Mouse (Mus musculus) erythroid progenitor cell, adult 5-6 weeks (primary cell): ENCODE measurements at regions not wholly inside any gene's neighbourhood (a gene's known extent, or its start where the extent isn't known, plus 50 kb on each side); places are given as distances from the start of the nearest gene placed in this dataset.
"Not testable (repeated sequence)": the region's sequence is repeated elsewhere in the genome, so short reads cannot be mapped to it uniquely, and the experiment has no call there.

Experiments used
- ATAC-seq: replicated peaks from 2 replicates; pipeline ENCODE4 v1.8.0; 2016; ENCODE audit warnings: moderate number of reproducible peaks, mild to moderate bottlenecking, moderate TSS enrichment, inconsistent platforms; ENCODE audit not compliant: poor library complexity, low FRiP score, severe bottlenecking

- ATAC-seq: no peak
Measured at GRCm38 (mm10) chr11:111897001-111897400, 831.0 kb downstream of the Kcnj2 start.

- ATAC-seq: no peak
Measured at GRCm38 (mm10) chr11:111904086-111904485, 838.1 kb downstream of the Kcnj2 start.

- ATAC-seq: no peak
Measured at GRCm38 (mm10) chr11:111913891-111914290, 847.9 kb downstream of the Kcnj2 start.

- ATAC-seq: no peak
Measured at GRCm38 (mm10) chr11:111926336-111926735, 855.7 kb upstream of the Sox9 start.

GRCm38 (mm10) chr11:111929366-111929765 lies 852.7 kb upstream of the Sox9 start:
- no peak for ATAC-seq

- ATAC-seq: no peak
Measured at GRCm38 (mm10) chr11:111932052-111932451, 850.0 kb upstream of the Sox9 start.

- ATAC-seq: no peak
Measured at GRCm38 (mm10) chr11:111944282-111944681, 837.7 kb upstream of the Sox9 start.

GRCm38 (mm10) chr11:111945806-111946205 lies 836.2 kb upstream of the Sox9 start:
- ATAC-seq: no peak

- ATAC-seq: no peak
Measured at GRCm38 (mm10) chr11:111947671-111948070, 834.4 kb upstream of the Sox9 start.

GRCm38 (mm10) chr11:111953421-111953820 lies 828.6 kb upstream of the Sox9 start:
- ATAC-seq: no peak

GRCm38 (mm10) chr11:111957721-111958287 lies 824.2 kb upstream of the Sox9 start:
- no peak for ATAC-seq

GRCm38 (mm10) chr11:111961047-111961837 lies 820.8 kb upstream of the Sox9 start:
- ATAC-seq: no peak

- no peak for ATAC-seq
Measured at GRCm38 (mm10) chr11:111961846-111962245, 820.2 kb upstream of the Sox9 start.

GRCm38 (mm10) chr11:111964066-111964465 lies 818.0 kb upstream of the Sox9 start:
- ATAC-seq: no peak

- ATAC-seq: no peak
Measured at GRCm38 (mm10) chr11:111966401-111966800, 815.6 kb upstream of the Sox9 start.

- no peak for ATAC-seq
Measured at GRCm38 (mm10) chr11:111971001-111971400, 811.0 kb upstream of the Sox9 start.

GRCm38 (mm10) chr11:111978667-111979066 lies 803.4 kb upstream of the Sox9 start:
- no peak for ATAC-seq

GRCm38 (mm10) chr11:111996395-111996794 lies 785.6 kb upstream of the Sox9 start:
- no peak for ATAC-seq

- ATAC-seq: not testable (repeated sequence)
Measured at GRCm38 (mm10) chr11:112010848-112011247, 771.2 kb upstream of the Sox9 start.

- ATAC-seq: no peak
Measured at GRCm38 (mm10) chr11:112017906-112018305, 764.1 kb upstream of the Sox9 start.

GRCm38 (mm10) chr11:112028031-112028430 lies 754.0 kb upstream of the Sox9 start:
- ATAC-seq: no peak

GRCm38 (mm10) chr11:112038741-112039140 lies 743.3 kb upstream of the Sox9 start:
- no peak for ATAC-seq
